Mouse (Mus musculus) ES-E14 (cell line): ENCODE results near the gene Hydin. TPM values are rescaled to one million over a fixed set of nuclear protein-coding genes. Genes with fewer than 3 reads are reported as not detected.

Source experiments
- DNase-seq: peaks from one replicate; pipeline ENCODE4 v3.0.0-alpha.2; 2013; ENCODE audit warnings: low read depth, low spot score
- H3K27ac ChIP-seq: 2 replicates; pipeline ENCODE4 v1.5.1; 2012; ENCODE audit warnings: low read depth, mild to moderate bottlenecking, low read length, moderate library complexity, mixed read lengths; ENCODE audit not compliant: poor library complexity, insufficient read depth, severe bottlenecking
- H3K36me3 ChIP-seq: 2 replicates; pipeline ENCODE4 v1.6.1; 2012; ENCODE audit warnings: mild to moderate bottlenecking, low read length, moderate library complexity, mixed read lengths; ENCODE audit not compliant: control insufficient read depth, poor library complexity, insufficient read depth, severe bottlenecking
- H3K4me1 ChIP-seq, 2 experiments: fragments of 150-350 bp in 1 of 2; sonication (generic) in 1 of 2; 2 replicates each; pipeline ENCODE4 v1.6.1; 2012; ENCODE audit warnings: low read length in 2 of 2, mild to moderate bottlenecking in 1 of 2, mixed read lengths in 1 of 2; ENCODE audit not compliant: control insufficient read depth in 2 of 2, insufficient read depth in 2 of 2, poor library complexity in 1 of 2
- H3K4me3 ChIP-seq, 2 experiments: fragments of 150-350 bp in 1 of 2; sonication (generic) in 1 of 2; 2 replicates each; pipeline ENCODE4 v1.5.1; 2012; ENCODE audit warnings: low read length in 2 of 2, low read depth in 1 of 2, mild to moderate bottlenecking in 1 of 2, mixed read lengths in 1 of 2; ENCODE audit not compliant: insufficient read depth in 1 of 2, poor library complexity in 1 of 2, severe bottlenecking in 1 of 2
- H3K9ac ChIP-seq: 2 replicates; pipeline ENCODE4 v1.6.1; 2012; ENCODE audit warnings: low read depth, mild to moderate bottlenecking, low read length, mixed read lengths; ENCODE audit not compliant: poor library complexity, insufficient read depth, severe bottlenecking
- H3K9me3 ChIP-seq: fragments of 150-350 bp; sonication (generic); 2 replicates; pipeline ENCODE4 v1.6.1; 2012; ENCODE audit warnings: low read depth, mild to moderate bottlenecking, low read length; ENCODE audit not compliant: control insufficient read depth, insufficient read depth
- CHD2 ChIP-seq: IDR thresholded peaks from 2 replicates; pipeline ENCODE4 v1.6.1; 2014; ENCODE audit warnings: mild to moderate bottlenecking, low read depth, low read length, inconsistent platforms
- HCFC1 ChIP-seq: IDR thresholded peaks from 2 replicates; pipeline ENCODE4 v1.6.1; 2012; ENCODE audit warnings: low read length, inconsistent platforms, borderline replicate concordance; ENCODE audit not compliant: insufficient read depth
- MAFK ChIP-seq: IDR thresholded peaks from 2 replicates; pipeline ENCODE4 v1.6.1; 2014; ENCODE audit warnings: mild to moderate bottlenecking, low read depth, low read length, inconsistent platforms; ENCODE audit not compliant: insufficient read depth
- ZC3H11A ChIP-seq: IDR thresholded peaks from 2 replicates; pipeline ENCODE4 v1.6.1; 2012; ENCODE audit warnings: low read depth, mild to moderate bottlenecking, inconsistent platforms, low read length, borderline replicate concordance
- ZNF384 ChIP-seq: IDR thresholded peaks from 2 replicates; pipeline ENCODE4 v1.6.1; 2012; ENCODE audit warnings: low read depth, low read length, inconsistent platforms
- in situ Hi-C, 2 experiments: fragments of 600-800 bp; cut with MboI; formaldehyde crosslinking; loops; one replicate each; pipeline ENCODE4 v1.15.1; 2025; ENCODE audit warnings: low sequenced_read_pairs in 2 of 2, inconsistent platforms in 1 of 2; ENCODE audit not compliant: unreplicated experiment in 2 of 2
- total RNA-seq: library from RNA; depleted of rRNA; stranded (reverse); fragments of 300-350 nt; gene quantifications from 2 replicates; pipeline ENCODE4 v1.2.3, GENCODE M21; 2012

Gene Hydin
- total RNA-seq, 1 experiment, result 1.0 TPM

- Histone ChIP-seq H3K36me3 (peaks cover 6% of the 10 kb centered on the region; the same call in 1 of the 2 replicates), H3K4me3 (peak overlapping the region; percentile 83 to 95), H3K9me3 (no peaks in the 10 kb centered on the region), H3K9ac (peak overlapping the region; percentile 94), H3K27ac (no peak overlapping the region), H3K4me1 (peaks cover 0 to 9% of the 10 kb centered on the region in 2 experiments; a peak in 2 of 4 replicates)
- no peak for TF ChIP-seq MAFK
- no peak for TF ChIP-seq CHD2
- TF ChIP-seq ZNF384, result no peak
- no peak for TF ChIP-seq HCFC1
- TF ChIP-seq ZC3H11A, result no peak
- in situ Hi-C loops, result no loop called here
- no peak for DNase-seq
Observed at GRCm38 (mm10) chr8:110619208-110619574, 352.4 kb downstream of the Hydin start.

GRCm38 (mm10) chr8:110619919-110620318 is 353.1 kb downstream of the Hydin start:
- no peaks in the 10 kb centered on the region for H3K9me3 ChIP-seq
- no peak for DNase-seq
- H3K4me1 ChIP-seq, result peaks cover 0 to 9% of the 10 kb centered on the region in 2 experiments; a peak in 2 of 4 replicates
- H3K9ac ChIP-seq, result no peak overlapping the region
- H3K27ac ChIP-seq, result no peak overlapping the region
- TF ChIP-seq ZC3H11A (no peak), MAFK (no peak), HCFC1 (no peak), ZNF384 (peak; percentile 94), CHD2 (no peak)
- in situ Hi-C loops, result no loop called here
- H3K36me3 ChIP-seq, result peaks cover 6% of the 10 kb centered on the region; the same call in 1 of the 2 replicates
- H3K4me3 ChIP-seq, result 0 out of 4 replicates have a peak overlapping the region, but pooled peaks of 1 of the 2 experiments have one; percentile 83

- peaks cover 5% of the 10 kb centered on the region; the same call in 1 of the 2 replicates for H3K36me3 ChIP-seq
- no peak overlapping the region for H3K27ac ChIP-seq
- no peak for DNase-seq
- no peaks in the 10 kb centered on the region for H3K9me3 ChIP-seq
- no peak for TF ChIP-seq HCFC1
- no peak for TF ChIP-seq CHD2
- TF ChIP-seq ZNF384, result no peak
- no peak for TF ChIP-seq MAFK
- no peak for TF ChIP-seq ZC3H11A
- H3K4me3 ChIP-seq, result no peak overlapping the region
- H3K4me1 ChIP-seq, result peaks cover 0 to 13% of the 10 kb centered on the region in 2 experiments; a peak in 2 of 4 replicates
- H3K9ac ChIP-seq, result no peak overlapping the region
- in situ Hi-C loops, result no loop called here
Observed at GRCm38 (mm10) chr8:110626431-110626830, 359.7 kb downstream of the Hydin start.

GRCm38 (mm10) chr8:110629245-110630063 is 362.7 kb downstream of the Hydin start:
- H3K9ac ChIP-seq, result no peak overlapping the region
- TF ChIP-seq CHD2, result no peak
- TF ChIP-seq ZC3H11A, result no peak
- no peak for TF ChIP-seq MAFK
- TF ChIP-seq HCFC1, result no peak
- TF ChIP-seq ZNF384, result no peak

GRCm38 (mm10) chr8:110630079-110630478 is 363.3 kb downstream of the Hydin start:
- H3K4me3 ChIP-seq, result no peak overlapping the region
- peaks cover 30% of the 10 kb centered on the region for H3K36me3 ChIP-seq
- peaks cover 0 to 10% of the 10 kb centered on the region in 2 experiments; a peak in 1 of 4 replicates for H3K4me1 ChIP-seq
- no peak overlapping the region for H3K9ac ChIP-seq
- no peaks in the 10 kb centered on the region for H3K9me3 ChIP-seq
- H3K27ac ChIP-seq, result no peak overlapping the region
- in situ Hi-C loops, result no loop called here
- no peak for TF ChIP-seq CHD2
- TF ChIP-seq MAFK, result no peak
- no peak for TF ChIP-seq ZNF384
- no peak for TF ChIP-seq HCFC1
- no peak for TF ChIP-seq ZC3H11A
- DNase-seq, result no peak

More at GRCm38 (mm10) chr8:110629245-110630063, 362.7 kb downstream of the Hydin start:
- Histone ChIP-seq H3K4me3 (no peak overlapping the region), H3K36me3 (peaks cover 25% of the 10 kb centered on the region), H3K9me3 (no peaks in the 10 kb centered on the region), H3K4me1 (peaks cover 0 to 10% of the 10 kb centered on the region in 2 experiments; a peak in 1 of 4 replicates), H3K27ac (no peak overlapping the region)
- DNase-seq, result no peak
- in situ Hi-C loops, result no loop called here
